Comparison of ENCODE assay signal across 15 mouse cellular contexts in the genomic region with DNA sequence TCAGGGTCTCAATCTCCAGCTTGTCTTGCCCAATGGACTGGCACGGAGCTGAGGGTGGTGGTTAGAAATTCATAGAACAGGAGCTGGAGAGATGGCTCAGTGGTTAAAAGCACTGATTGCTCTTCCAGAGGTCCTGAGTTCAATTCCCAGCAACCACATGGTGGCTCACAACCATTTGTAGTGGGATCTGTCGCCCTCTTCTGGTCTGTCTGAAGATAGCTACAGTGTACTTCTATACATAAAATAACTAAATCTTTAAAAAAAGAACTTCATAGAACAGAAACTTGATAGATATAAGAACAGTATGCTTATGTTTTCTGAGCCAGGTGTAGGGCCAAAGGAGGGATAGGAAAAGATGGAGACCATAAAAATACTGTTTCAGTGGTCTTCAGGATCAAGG.
"Had no signal": no experiment of that assay in that cellular context is flagged by ENCODE, and none has a peak within 500 bp of the region (broad histone marks: within the 10 kb centered on the region; RNA-seq: fewer than 3 reads in every experiment).

No protein-coding gene starts in this region.

- H3K36me3 ChIP-seq: limb, embryonic 15.5 days; liver, embryonic 13.5 days; midbrain, embryonic 10.5 days; neural tube, embryonic 15.5 days had no signal

- H3K9ac ChIP-seq: limb, embryonic 15.5 days; liver, embryonic 13.5 days; neural tube, embryonic 15.5 days had no signal

- DNase-seq: kidney, adult 8-10 months; kidney, postnatal 36 days; liver, embryonic 13.5 days; lung, adult 2 months; lung, postnatal 4 days; midbrain, embryonic 14.5 days; right cerebral cortex, adult 18-20 months; right cerebral cortex, postnatal 25 days; thymus, adult 2 months; thymus, postnatal 25 days had no signal

- ATAC-seq: lung, postnatal 0 days had no signal

- H3K4me2 ChIP-seq: limb, embryonic 15.5 days; liver, embryonic 13.5 days; neural tube, embryonic 15.5 days had no signal

- H3K4me3 ChIP-seq: limb, embryonic 15.5 days; liver, embryonic 13.5 days; midbrain, embryonic 10.5 days; myocyte; neural tube, embryonic 15.5 days had no signal

- H3K4me1 ChIP-seq: limb, embryonic 15.5 days; neural tube, embryonic 15.5 days had no signal

- H3K27ac ChIP-seq: limb, embryonic 15.5 days; liver, embryonic 13.5 days; midbrain, embryonic 10.5 days; neural tube, embryonic 15.5 days had no signal

- H3K9me3 ChIP-seq: limb, embryonic 15.5 days; liver, embryonic 13.5 days; midbrain, embryonic 10.5 days; neural tube, embryonic 15.5 days had no signal
